Mouse (Mus musculus) cerebellum, adult 18-20 months (tissue): Measurements from ENCODE around the gene Hbb-bh2.
"Not testable (repeated sequence)": the region's sequence is repeated elsewhere in the genome, so short reads cannot be mapped to it uniquely, and the experiment has no call there.

ENCODE experiments used
- DNase-seq, 2 experiments: peaks; one replicate each; pipeline ENCODE4 v3.0.0; 2021

Hbb-bh2 gene

DNA sequence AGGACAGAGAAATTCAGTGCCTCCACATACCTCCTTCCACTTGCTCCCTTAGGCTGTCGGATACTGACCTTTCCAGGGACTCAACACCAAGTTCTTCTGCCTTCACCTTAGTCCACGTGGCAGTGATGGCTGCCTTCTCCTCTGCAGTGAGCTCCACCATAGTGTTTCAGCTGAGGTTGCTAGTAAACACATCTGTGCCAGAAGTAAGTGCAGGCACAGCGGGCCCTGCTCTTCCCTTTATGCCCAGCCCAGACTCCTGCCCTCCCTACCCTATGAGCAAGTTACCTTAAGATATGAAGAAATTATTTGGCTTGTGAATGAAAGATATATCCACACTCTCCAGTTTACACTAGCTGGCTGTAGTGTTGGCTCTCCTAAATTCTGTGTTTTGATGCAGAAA is at the start of gene Hbb-bh2:
TSS of gene Hbb-bh2 (minus strand) at position 253 of the 400 bp plus-strand sequence.
- no peak for DNase-seq

GRCm38 (mm10) chr7:103886152-103886551 is 45.8 kb upstream of the Hbb-bh2 start, which contains the start of gene Olfr66:
Gene Olfr66, minus strand, starts transcription at chr7:103886252.
- no peak for DNase-seq

DNA sequence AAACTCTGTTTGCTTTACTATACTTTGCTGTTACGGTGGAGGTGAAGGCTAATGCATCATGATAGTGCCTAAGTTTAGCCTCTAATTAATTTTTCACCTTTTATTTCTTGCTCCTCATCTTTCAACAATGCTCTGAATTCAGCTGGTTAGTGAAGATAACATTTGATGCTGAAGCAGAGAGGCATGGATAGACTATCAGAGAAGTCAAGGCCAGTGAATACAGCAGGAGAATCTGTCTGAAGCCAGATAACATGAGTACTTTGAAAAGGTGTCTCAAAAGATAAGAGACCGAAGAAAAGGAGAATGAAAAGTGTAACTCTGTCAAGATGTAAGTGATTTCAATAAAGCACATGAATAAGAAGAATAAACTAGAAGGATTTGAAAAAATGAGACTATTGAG is 36.8 kb upstream of the Hbb-bh2 start:
- DNase-seq, result no peak

DNA sequence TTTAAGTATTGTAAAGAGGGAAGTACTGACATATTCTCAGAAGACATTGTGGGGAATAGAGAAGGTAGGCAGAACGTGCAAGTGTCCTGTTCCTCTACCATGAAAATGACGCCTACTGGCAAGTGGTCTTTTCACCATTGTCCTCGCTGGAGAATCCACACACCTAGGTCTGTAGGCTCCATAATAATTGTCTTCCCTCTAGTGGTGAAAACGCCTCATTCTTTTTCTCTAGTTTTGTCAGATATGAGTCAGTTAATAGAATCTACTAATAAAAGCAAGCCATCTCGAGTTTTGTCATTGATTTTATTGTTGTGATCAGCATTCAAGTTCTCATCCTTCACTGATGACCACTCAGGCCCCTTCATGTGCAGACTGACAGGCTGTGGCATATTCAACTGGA is 34.1 kb upstream of the Hbb-bh2 start:
- no peak for DNase-seq

GRCm38 (mm10) chr7:103873064-103873463 is 32.7 kb upstream of the Hbb-bh2 start:
- no peak for DNase-seq

- DNase-seq, result no peak
Measured at GRCm38 (mm10) chr7:103870667-103871066, 30.3 kb upstream of the Hbb-bh2 start.

DNA sequence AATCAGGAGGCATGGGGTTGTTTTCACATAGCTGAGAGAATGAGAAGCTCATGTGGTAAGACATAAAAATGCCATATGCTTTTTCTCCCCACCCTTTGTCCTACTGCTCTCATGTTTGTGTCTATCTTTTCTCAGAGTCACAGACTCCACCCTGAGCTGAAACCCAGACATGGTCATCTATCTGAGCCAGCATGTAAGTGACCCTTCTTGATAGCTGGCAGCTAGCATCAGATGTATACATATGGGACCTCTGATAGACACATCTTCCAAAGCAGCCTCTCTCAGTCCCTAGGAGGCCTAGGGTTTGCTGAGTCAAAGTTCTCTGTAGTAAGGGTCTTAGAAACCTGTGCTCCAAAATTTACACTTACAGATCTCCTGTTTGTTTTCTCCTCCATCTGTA is 25.4 kb upstream of the Hbb-bh2 start:
- no peak for DNase-seq

DNA sequence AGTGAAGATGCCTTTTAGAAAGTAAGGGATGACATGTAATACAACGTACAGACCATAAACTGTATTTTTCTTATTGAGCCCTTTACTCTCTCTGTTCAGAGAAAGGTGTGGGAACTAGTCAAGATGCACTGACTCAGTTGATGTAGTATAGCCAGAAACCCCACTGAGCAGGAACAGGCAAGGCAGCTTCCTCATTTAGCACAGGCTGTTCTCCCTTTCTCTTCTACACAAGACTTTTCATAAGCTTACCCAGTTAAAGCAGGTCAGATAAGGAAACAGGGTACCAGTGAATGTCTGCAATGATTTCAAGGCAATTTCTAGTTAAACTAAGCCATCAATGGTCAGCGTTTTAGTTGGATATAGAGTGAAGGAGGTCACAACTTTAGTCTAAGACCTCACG is 21.2 kb upstream of the Hbb-bh2 start:
- DNase-seq, result no peak

GRCm38 (mm10) chr7:103860855-103861254 is 20.5 kb upstream of the Hbb-bh2 start:
- DNase-seq, result no peak

DNA sequence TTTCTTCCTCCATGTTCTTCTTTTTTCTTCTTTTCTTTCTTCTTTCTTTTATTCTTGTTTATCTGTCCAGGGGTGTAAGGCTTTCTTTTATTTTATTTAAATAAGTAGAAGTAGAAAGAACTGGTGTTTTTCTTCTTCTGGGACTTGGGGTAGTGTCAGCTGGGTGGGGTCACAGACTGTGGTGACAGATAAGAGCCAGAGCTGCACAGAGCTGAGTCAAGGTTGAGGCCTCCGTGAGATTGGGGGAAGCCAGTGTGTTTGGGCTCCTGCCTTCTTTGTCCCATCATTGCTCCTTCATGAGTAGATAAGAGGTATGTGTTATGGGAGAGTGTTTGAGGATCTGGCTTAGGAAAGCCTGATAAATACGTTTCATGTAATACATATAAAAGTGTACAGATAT is 18.8 kb upstream of the Hbb-bh2 start:
- no peak for DNase-seq

DNA sequence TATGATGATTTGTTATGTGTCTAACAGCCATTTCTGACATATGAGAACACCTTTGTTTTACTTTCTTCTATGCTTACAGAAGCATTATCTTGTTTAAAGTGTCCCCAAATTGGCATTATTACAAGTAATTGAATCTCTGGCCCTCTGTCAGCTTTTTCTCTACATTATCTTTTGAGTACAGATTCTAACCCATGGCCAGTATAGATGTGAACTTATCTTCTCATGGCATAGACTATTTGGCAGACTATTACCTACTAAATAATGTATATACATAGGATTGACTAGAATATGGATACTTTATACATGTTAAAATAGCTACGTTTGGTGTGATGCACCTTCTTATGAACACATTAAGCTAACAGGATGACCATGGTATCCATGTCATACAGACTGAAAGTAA is 14.3 kb upstream of the Hbb-bh2 start:
- no peak for DNase-seq

DNA sequence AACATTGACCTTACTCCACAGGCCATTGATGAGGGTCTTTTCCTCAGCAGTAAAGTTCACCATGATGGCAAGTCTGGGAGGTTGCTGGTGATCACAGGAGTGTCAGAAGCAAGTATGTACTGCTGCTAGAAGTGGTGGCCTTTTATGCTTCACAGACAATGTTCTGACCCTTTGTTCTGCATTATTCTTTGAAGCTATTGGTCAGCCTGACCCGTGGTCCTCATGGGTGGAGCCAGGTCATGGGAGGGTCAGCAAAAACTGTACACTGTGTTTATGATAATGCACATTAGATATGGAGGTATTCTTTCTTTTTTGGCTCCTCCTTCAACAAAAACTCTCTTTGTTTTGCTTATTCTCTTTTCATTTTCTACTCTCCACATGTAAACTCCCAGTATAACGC is 12.8 kb upstream of the Hbb-bh2 start, which contains the start of gene Hbb-y:
TSS of gene Hbb-y (minus strand) at position 127 of the 400 bp plus-strand sequence.
- DNase-seq, result no peak

DNA sequence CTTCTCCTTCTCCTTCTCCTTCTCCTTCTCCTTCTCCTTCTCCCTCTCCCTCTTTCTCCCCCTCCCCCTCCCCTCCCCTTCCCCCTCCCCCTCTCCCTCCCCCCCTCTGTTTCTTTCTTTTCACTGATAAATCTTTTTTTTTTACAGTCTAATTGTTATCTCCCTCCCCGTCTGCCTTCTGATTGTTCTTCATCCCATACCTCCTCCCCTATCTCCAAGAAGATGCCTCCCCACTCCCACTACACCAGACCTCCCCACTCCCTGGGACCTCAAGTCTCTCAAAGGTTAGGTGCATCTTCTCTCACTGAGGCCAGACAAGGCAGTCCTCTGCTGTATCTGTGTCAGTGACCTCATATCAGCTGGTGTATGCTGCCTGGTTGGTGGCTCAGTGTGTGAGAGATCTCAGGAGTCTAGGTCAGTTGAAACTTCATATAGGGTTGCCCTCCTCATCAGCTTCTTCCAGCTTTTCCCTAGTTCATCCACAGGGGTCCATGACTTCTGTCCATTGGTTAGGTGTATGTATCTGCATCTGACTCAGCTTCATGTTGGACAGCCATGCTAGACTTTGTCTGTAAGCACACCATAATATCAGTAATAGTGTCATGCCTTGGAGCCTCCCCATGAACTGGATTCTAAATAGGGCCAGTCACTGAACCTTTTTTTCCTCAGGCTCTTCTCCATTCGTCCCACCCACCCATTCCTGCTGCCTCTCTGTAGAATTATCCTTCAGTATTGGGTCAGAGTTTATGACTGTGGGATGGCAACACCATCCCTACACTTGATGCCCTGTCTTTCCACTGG is 4.4 kb upstream of the Hbb-bh2 start:
- no peak for DNase-seq

- DNase-seq, result no peak
Measured at GRCm38 (mm10) chr7:103843034-103843433, 2.7 kb upstream of the Hbb-bh2 start, which contains the start of gene Hbb-bh1. Gene Hbb-bh1, minus strand, starts transcription at chr7:103843164.

DNA sequence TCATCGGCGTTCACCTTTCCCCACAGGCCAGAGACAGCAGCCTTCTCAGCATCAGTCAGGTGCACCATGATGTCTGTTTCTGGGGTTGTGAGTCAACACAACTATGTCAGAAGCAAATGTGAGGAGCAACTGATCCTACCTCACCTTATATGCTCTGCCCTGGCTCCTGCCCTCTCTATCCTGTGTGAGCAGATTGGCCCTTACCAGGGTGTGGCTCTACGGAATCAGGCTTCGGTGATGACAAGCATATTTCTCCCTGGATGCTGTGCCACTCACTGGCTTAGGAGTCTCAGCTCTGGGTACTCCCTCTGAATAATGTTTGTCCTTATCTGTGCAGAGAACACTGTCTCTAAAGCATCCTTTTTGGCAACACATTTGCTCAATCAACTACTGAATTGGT is 12.5 kb downstream of the Hbb-bh2 start, which contains the start of gene Hbb-bs:
TSS of gene Hbb-bs (minus strand) at position 289 of the 400 bp plus-strand sequence.
- DNase-seq, result no peak

- DNase-seq, result not testable (repeated sequence)
Measured at GRCm38 (mm10) chr7:103827139-103827538, 13.2 kb downstream of the Hbb-bh2 start.

DNA sequence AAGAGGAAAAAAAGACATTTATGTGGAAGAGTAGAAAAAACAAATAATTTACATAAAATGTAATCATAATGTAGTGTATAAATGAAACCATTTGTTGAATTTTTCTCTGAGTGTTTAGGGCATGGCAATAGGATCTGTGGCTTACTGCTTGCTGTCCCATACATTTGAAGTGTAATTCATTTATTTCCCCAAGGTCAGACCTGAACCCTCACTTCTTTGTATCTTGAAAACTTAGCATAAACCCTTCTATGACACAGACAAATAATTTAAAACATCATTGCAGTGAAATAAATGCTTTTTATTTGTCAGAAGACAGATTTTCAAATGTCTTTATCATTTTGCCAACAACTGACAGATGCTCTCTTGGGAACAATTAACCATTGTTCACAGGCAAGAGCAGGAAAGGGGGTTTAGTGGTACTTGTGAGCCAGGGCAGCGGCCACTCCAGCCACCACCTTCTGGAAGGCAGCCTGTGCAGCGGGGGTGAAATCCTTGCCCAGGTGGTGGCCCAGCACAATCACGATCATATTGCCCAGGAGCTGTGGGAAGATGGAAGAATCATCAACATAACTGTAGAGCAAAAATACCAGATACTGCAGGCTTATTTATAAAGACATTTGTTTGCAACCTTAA is 13.9 kb downstream of the Hbb-bh2 start:
- no peak for DNase-seq

DNA sequence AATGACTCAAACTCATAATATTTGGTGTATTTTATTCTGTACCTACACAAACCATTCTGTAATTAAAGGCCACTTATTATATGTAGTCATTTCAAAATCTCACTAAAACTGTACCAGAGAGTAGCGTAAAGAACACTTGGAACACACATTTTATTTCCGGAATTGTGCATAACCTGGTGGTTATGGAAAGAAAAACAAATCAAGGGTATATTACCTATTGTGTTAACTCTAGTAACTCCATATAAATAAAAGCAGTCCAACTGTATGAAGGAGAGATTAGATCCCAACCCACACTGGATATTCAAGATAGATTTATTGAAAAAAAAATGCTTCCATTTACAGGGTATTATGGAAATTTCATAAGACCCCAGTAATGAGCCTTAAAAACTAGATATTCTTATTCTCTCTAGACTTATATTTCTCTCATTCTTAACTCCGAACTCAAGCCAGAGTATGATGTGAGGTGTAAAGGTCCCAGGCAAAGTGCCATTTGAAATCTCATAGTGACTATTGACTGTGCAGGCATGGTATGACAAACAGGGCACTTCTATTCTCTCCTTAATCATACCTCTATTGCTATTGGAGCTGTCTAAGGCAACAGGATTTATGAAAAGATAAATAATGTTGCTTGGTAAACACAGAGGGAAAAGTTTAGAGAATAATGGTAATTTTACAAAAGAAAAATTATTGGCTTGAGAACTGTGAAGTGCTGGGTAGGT is 14.6 kb downstream of the Hbb-bh2 start:
- no peak for DNase-seq

DNA sequence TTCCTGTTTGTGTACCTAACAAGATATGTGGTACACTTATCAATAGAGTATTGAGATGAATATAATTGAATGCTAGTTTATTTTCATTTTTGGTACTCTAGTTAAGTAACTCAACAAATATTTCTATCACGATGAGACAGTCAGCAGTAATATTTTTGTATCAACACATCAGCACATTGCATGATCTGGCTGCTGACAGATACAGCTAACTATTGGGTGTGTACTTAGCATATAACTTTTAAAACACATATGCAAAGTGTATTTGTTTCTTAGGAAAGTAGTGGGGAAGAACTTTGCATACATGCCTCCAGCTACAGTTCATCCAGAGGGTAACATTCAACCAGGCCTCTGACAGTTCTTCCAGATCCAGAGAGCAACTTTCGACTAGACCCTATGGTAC is 15.7 kb downstream of the Hbb-bh2 start:
- no peak for DNase-seq

- DNase-seq, result not testable (repeated sequence)
Measured at GRCm38 (mm10) chr7:103815085-103815484, 25.2 kb downstream of the Hbb-bh2 start.

GRCm38 (mm10) chr7:103813766-103814165 is 26.6 kb downstream of the Hbb-bh2 start, which contains the start of gene Hbb-bt:
Gene Hbb-bt, minus strand, starts transcription at chr7:103813996.
- no peak for DNase-seq

GRCm38 (mm10) chr7:103813152-103813551 is 27.2 kb downstream of the Hbb-bh2 start:
- DNase-seq, result not testable (repeated sequence)

DNA sequence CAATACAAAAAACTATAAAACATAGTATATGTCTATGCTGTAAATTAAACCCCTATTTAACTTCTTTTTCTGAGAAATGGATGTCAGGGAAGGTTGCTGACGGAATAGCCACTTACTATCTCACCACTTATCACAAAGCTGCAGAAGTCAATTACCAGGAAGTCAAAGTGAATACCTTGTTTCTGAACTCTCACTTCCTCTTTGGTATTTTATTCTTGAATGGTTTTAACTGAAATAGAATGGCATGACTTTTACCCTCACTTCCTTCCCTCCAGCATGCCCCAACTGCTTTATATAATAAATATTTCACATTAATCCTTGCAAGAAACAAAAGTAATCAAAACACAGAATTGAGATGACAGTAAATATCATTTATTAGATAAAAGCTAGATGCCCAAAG is 28.1 kb downstream of the Hbb-bh2 start:
- no peak for DNase-seq
